Mouse (Mus musculus): ENCODE measurements at regions not wholly inside any gene's neighbourhood (a gene's known extent, or its start where the extent isn't known, plus 50 kb on each side); places are given as distances from the start of the nearest gene placed in this dataset.

DNA sequence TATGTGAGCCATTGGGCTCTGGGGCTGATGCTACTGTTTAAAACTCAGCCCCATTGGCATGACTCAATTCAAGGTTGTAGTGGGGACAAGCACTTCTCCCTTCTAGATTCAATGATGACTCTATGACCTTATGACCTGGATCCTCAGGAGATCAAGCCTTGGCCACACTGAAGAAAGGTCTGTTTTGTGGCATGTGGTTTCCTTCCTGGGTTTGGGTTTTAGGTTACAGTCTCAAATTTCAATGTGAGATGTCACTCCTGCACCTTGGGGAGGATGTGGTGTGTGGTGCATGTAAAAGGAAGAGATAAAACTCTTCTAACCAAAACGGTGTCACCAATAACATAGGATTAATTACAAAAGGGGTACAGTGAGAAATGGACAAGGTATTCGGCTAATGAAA, 211.2 kb upstream of the Actbl2 start:
- no peak for DNase-seq

DNA sequence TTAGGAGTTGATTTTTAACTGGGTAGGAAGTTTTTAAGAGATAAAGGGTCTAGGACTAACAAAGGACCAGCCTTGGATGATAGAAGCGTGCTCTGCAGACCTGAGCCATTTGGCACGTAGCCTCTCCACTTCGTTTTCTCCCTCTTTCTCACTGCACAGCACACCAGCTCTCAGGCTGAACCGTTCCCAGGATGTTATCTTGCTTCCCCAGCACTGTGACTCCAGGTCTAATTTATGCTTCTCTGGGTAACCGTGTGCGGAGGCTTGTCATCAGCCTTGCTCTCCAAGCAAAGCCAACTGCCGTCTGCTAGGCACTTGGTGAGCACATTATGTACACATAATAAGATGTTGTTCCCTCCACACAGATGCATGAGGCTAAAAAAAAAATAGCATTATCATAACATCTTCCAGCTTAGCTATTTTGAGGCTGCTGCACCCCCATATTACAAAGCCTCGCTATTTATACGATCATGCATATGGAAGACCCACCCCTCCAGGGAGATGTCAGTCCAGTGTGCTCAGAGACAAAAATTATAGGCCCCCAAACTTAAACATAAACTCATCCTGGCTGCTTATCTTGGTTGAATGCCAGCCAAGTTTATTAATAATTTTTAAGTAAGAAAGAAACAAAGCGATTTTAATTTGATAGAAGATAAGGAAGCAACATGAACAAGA, 210.3 kb upstream of the Actbl2 start:
- peak; percentile 87 for DNase-seq

DNA sequence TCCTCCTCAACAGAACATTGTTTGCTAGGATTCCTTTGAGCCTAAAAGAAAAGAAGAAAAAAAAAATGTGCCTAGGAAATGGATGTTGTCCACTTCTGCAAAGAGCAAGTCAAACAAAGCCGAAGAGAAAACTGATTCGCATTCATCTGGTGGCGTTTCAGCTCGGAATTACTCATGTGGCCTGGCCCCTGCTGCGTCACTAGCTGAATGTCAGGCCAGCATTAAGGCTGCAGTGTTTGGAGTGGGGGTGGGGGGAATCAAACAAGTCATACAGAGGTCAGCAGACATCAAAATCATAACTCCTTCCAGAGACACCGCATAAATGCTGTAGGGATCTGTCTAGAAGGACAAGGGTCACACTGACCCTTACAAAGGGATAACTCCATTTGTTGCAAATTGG, 204.7 kb upstream of the Actbl2 start:
- no peak for DNase-seq

DNA sequence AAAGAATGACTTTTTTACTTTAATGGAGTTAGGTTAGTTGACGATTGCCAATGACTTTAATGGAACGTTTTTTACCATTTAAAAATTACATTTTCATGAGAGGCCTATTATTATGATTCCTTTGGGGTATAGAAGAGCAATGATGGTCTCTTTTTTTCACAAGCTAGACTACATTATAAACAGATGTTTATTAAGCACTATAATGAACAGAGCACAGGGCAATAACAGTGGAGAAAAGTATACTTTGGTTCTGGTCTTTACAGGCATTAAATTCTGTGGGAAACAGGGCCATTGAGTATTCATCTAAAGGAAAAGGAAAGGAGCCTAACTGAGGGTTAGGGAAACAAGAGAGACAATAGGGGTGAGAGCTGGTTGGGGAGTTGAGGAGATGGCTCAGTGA, 199.0 kb upstream of the Actbl2 start:
- no peak for DNase-seq

DNA sequence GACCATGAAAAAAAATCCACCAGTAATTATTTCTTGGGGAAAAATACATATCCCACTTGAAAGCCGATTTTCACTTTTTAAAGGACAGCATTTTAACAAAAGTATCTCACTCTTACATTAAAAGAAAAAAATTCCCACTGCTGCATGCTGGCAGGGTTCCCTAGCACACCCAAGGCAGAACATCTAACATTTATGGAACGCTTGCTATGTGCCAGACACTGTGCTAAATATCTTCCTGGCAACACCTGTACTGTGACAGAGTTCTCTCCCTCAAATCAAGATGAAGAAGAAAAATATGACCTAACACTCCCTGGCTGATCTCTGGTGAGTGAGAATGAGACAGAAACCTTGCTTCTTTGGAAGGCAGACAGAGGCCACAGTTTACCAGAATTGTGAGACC, 167.1 kb upstream of the Actbl2 start:
- peak; percentile 40 for DNase-seq

DNA sequence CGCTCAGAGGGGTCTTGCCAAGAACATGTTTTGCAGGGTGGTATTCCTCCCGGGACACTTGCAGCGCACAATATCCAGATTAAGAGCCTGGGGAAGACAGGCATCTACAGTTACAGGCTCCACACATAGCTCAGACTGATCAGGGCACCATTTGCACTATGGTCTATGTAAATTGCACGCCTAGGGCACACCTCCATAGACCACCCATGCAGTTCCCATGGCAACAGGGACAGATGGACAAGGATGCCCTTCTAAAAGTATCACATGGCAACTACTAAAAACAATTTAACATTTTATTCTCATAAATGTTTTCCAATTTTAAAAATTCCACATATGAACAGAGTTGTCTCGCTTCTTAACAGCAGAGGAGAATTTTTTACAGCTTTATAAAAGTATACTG, 158.7 kb upstream of the Actbl2 start:
- DNase-seq: no peak

DNA sequence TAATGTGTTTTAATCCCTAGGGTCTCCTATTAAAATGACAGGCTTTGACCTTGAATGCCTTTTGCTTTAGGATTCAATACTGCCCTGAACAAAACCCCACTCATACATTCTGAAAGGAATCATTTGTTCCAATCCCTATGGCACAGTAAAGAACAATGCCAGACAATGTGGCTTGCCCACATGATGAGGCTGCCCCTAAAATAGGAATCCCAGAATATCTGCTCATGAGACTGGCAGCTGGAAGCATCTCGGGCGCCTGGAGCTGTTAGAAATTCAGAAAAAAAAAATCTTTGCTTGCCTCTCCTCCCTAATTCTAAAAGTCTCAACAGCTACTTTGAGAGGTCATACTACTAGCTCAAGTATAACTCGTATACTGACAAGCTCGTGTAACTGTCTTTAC, 157.5 kb upstream of the Actbl2 start:
- peak; percentile 71 for DNase-seq

DNA sequence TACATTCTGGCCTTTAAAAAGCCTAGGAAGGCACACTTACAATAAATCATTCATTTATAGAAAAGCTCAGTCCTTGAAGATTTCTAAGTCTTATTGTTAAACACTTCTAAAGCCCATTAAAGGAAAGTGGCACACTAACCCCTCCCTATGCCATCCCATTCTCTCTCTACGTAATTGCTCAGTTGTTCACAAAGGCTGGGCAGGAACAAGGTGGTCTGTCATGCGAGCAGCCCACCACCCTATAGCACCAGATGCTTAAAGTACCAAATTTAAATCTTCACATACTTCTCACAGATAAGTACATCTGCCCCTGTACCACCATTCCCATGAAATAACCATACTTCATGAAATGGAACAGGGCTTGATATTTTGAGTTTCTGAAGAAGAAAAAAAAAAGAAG, 156.1 kb upstream of the Actbl2 start:
- DNase-seq: no peak

DNA sequence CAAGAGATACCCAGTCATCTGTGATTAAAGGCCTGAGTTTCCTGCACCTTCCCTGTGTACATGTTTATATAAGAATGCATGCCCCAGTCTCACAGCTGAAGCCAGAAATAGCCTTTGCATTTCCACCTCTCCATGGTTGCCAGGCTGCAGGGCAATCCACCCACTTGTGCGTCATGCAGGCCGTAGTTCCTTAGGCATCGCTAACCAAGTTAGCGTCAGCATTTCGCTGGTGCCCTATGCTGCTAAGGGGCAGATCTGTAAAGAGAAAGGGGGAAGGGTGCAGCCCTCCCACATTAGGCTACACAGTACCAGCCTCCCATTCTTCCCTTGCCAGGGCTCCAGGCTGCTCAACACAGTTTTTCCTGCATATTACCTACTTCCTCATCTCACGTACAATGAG, 155.6 kb upstream of the Actbl2 start:
- DNase-seq: peak; percentile 78

DNA sequence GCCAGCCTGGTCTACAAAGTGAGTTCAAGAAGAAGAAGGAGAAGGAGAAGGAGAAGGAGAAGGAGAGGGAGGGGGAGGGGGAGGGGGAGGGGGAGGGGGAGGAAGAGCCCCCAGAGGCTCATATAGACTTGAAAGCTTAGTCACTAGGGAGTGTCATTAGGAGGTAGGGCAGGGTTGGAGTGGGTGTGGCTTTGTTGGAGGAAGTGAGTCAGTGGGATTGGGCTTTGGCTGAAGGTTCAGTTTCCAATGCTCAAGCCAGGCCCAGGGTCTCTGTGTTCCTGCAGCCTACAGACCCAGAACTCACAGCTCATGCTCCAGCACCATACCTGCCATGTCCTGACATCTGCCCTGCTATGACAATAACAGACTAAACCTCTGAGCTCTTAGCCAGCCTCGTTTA, 154.4 kb upstream of the Actbl2 start:
- DNase-seq: no peak

DNA sequence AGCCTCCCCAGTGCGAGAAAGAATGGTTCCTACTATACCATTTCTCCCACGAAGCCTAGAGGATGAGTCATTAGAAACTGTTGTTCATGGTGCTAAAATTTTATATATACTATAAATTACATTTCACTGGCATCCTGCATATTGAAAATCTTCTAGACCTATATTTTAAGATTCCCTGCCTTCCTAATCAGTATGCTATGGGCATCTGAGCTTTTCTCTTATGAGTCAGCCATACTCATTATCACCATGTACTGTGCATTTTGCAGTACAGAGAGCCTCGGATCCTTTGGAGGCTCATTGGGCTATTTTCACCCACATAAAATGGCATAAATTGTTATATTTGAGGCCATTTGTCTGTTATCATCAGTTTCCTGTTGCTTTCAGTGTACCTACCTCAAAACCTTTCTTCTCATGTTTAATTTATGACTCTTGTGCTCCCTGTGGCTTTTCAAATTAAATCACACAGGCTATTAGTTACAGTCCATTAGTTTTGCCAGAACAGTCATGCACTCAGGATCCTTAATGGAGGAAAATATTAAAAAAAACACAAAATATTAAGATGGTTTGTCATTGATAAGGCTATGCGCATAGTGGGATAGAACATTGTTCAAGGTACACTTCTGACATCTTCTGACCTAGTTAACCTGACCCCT, 150.1 kb upstream of the Actbl2 start:
- DNase-seq: no peak

DNA sequence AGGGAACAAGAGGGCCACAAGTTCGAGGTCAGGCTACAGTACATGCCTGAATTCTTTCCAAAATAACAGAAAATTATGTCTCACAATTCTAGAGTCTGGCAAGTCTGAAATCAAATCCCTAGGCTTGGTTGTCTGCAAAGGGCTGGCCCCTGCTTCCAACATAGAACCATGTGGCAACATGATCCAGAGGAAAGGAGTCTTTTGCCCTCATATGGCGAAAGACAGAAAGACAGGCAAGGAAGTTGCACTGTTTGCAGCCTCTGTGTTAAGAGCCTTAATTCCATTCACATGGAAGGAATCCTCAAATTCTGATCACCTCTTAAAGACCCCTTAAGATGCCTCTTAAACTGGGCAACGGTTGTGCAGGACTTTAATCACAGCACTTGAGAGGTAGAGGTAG, 123.7 kb upstream of the Actbl2 start:
- DNase-seq: no peak

DNA sequence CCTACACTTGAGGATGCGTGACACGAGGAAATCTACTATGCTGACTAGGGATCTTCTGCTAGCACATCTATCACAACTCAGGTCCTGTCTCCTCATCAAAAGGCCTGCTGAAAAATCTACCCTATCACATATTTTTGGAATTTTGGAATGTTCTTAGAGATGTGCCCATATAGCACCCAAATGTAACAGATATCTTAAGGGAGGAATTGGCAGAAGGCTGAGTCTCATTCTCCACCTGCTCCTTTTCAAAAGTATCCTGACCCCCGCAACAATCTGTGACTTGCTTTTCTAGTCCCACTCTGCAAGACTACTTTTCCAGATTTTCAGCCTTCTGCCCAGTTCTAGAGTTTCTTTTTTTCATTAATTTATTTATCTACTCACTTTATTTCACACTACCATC, 118.4 kb upstream of the Actbl2 start:
- no peak for DNase-seq

DNA sequence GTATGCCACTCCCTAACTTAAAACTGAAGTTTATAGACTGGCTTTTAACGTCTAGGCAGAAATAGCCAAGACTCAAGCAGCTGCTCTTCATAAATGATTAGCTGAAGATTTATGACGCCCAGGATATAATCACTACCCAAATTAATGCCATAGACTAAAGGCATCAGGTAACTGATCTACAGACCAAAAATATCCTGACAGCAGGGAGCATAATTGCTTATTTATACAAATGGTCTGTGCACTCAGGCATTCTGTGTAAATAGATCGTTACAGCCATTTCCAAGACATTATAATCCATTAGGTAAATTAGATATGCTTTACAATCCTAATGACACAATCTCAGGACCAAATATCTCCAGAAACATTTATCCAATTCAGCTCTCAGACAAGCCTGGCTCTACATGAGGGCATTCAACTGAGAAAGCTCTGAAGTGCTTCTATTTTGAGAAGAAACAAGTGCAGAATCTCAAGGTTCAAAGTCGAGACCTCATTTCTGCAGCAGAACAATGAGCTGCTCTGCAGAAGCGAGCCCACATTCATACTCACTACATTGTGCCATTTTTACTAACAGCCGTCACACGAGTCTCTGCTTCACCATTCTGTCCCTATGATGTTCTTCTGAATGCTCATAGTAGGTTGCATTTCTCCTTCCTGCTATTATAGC, 111.9 kb upstream of the Actbl2 start:
- no peak for DNase-seq

DNA sequence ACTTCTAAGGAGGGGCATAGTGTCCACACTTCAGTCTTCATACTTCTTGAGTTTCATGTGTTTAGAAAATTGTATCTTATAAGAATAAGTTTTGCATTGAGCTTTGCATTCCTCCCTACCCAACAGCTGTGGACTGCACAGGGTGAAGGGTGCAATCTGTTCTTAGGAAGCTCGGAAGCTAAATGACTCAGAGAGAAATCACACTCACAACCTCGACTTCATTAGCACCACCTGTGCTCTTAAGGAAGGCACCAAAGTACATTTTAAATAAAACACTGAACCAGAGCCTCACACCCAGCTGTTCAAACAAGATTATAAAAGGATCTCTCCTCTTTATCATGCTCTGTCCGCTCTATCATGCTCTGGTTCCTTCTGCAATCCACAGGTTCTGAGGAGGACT, 110.1 kb upstream of the Actbl2 start:
- peak; percentile 43 for DNase-seq

DNA sequence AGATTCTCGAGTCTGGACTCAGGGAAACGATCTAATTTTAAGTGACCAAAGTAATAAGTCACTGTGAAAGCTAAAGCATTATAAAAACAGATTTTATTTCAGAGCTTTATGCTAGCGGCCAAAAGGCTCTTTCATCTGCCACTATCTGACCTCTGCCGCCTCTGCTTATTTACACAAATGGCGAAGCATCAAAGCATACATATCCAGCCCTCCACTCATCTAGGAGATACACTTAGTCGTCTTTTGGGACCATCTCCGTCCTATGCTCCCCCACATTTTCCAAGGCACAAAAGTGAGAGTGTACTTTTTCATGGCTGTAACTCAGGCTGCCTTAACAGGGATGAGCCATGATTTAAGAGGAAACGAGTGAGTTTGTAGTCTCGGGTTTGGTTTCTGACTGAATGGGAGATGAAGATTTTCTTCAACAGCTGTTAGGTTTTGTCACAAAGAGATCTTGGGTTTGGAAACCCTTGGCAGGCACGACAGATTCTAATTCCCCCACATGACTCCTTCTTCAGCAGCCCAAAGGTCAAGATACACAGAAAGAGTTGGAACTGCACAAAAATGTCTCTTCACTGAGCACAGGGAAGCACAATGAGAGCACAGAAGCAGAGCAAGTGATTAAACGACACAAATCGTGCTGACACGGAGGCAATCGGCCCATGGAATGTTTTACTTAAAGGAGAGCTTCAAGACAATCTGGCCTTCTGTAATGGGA, 96.7 kb upstream of the Actbl2 start:
- no peak for DNase-seq

DNA sequence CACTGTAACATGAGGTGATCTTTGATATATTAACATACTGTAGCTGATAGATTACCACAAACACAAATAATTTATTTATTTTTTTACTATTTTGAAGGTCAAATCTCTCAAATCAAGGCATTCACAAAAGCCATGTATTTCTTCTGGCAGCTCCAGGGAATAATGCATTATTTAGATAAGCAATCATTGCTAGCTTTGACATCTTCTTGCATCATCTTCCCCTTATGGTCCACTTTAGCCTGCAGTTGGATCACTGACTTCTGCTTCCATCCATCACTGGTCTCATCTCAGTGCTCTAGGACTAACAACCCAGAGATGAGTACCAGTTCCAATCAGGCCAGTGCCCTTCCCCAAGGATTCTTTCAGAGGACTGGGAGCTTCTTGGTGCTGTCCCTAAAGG, 95.3 kb upstream of the Actbl2 start:
- DNase-seq: no peak

DNA sequence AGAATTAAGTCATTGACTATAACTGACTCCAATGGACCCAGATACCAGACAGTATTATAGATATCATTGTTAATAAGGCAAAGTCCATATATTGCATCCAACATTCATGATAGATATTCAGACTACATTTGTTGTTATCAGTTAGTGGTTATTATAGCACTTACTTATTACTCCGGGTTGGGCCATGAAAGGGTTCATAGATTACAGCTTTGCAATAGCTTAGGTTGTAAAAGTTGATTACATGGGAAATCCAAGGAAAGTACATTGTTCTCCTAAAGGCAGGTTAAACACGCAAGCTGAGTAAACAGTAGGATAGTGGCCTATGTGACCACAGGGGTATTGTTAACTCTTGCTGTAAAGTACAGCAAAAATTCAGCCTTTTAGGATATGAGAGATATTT, 89.3 kb upstream of the Actbl2 start:
- no peak for DNase-seq

DNA sequence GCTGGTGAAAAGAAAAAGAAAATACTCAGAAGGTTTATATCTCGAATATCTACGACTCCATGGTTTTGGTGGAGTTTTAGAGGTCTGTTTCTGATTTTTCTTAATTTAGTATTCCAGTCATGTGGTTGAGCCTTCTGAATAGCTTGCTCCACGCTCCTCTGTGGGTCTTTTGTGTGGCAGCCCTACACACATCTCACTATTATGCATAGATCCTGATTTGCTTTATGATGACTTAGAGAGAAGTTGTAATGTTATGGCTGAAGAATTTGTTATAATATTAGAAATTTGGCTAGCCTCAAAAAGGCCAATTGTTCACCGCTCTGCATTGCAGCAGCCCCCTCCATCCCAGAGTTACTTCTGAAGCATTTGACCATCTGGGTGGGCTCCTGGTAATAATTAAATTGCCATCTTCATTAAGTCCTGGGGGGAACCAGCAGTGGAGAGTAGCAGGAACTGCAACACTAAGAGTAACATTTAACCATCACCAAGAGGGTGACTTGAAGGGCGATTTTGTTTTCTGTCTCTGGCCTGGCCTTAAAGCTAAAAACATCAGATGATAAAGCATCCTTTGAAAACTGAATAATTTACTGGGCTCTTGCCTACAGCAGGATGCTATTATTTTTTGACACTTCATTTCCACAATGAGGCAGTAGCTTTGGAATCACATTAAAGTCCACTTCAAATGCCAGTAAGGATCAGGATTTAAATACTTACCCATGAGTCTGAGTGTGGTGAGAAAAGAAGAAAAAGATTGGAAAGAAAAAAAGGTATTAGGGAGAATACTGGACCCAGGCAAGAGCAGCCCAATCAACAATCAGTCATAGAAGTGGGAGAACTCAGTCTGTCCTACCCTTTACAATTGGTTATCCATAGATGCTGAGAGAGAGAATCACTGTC, 84.3 kb upstream of the Actbl2 start:
- no peak for DNase-seq

DNA sequence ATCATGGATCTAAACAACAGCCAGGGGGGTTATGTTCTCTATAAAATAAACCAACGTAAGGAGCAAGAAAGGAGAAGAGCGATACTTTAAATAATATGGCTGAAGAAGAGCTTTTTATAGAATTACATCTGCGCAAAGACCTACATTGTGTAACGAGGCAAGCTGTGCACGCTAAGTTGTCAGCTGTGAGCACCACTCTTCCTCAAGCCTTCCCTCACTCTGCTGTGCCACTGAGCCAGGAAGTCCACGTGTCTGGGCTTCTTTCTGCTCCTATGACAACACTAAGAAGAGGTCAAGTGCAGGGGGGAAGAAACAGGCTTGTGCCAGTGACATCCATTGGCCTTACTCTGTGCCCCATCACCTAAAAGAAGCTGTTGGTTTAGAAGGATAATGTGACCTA, 75.6 kb upstream of the Actbl2 start:
- DNase-seq: peak; percentile 59

DNA sequence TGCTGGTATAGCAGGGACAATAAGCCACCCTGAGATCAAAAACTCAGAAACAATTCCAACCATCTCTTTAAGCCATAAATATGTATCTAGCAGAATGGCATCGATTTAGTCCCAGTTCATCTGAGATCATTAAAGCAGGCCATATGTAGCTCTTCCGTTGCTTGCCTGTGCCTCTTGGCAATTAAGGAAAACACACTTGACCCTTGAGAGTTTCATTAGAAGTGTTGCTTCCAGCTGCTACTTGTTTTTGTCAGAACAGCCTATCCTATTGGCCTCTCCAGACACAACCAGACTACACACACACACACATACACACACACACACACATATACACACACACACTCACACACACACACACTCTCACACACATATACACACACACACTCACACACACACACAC, 71.5 kb upstream of the Actbl2 start:
- DNase-seq: no peak

DNA sequence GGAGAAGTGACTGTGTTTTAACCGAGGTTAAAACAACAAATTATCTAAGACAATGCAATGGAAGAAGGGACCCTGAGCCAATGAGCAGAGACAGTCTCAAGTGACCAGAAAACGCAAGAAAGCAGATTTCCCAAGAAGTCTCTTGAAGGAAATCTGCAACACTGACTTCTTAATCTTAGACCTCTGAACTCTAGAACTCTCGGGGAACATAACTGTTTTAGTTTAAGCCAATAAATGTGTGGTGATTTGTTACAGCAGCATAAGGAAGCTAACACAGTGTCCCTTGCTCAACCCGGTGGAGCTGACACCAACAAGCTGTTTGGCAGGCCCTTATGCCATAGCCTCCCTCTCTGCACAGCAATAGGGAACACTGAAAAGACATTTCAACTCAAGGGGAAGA, 69.0 kb upstream of the Actbl2 start:
- DNase-seq: no peak

DNA sequence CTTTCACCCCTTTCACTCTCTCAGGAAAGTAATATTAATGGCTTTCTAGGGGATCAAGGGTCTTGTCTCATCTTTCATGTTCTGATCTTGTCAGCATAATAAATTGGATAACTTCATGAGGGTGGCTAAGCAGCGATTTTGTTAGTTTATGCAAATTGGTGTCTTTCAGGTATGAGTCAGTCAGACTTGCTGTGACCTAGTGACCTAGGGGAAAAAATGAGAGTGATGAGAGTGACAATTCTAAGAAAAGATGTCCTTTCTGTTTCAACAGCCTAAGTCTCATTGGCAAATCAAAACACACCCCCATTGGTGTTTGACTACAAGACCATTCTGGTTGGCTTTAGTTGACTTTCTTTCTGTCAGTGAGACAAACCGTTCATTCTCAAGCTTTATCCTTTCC, 68.0 kb upstream of the Actbl2 start:
- no peak for DNase-seq

Data from right cerebral cortex, adult 18-20 months (tissue).